Mouse (Mus musculus) layer of hippocampus, adult 11-12 months (tissue): ENCODE measurements at regions not wholly inside any gene's neighbourhood (a gene's known extent, or its start where the extent isn't known, plus 50 kb on each side); places are given as distances from the start of the nearest gene placed in this dataset.

ENCODE experiments used
- DNase-seq: peaks from one replicate; pipeline ENCODE4 v3.0.0; 2022; ENCODE audit warnings: low spot score

- DNase-seq = no peak
Observed at GRCm38 (mm10) chr14:45984135-45984892, 326.4 kb upstream of the Ddhd1 start.

GRCm38 (mm10) chr14:45992041-45992869 is 334.3 kb upstream of the Ddhd1 start:
- no peak for DNase-seq

DNA sequence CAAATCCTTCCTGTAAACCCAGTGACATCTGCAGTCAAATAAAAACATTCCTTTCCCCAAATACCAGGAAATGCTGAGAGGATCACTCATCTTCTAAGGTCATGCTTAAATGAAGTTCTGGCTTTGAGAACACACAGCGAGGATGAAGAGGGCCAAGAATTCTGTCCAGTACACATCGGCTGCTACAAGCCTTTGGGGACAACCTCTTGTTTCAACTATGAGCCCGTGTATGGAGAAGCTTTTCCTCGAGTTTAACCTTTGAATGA is 334.9 kb upstream of the Ddhd1 start:
- DNase-seq = no peak

DNA sequence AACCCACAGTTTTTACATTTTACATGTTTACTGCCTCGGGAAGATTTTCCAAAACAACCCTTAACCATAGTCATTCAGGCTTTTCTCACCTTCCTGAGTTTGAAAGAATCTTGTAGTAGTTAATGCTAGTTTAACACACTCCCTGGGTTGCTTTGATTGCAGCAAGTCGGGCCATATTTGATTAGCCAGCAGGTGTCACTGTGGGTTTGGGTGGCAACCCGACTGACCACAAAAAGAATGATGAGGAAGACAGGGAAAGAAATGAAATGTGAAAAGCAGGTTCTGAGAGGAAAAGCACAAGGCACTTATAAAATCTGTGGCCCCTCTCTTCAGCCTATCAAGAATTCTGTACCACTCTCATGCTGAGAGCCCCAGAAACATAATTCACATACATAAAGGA is 335.7 kb upstream of the Ddhd1 start:
- peak; percentile 74 for DNase-seq

DNA sequence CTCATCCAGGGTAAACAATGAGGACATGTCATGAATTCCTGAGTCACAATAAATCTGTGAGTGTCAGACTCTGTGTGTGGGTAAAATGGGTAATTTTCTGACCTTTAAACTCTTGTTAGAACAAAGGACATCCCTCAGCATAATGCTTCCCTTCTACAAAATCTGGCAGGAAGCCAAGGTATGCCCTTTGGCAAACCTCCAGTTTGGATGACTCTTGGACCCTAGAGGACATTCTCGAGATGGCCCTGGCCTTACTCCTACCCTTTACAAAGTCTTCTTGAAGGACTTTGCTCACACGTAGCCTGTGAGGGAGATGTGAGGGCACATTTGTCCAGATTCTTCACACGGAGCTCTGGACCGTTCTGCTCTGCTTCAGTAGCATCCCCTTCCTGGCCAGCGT is 338.8 kb upstream of the Ddhd1 start:
- peak; percentile 25 for DNase-seq

GRCm38 (mm10) chr14:46004078-46004477 is 346.1 kb upstream of the Ddhd1 start:
- DNase-seq = no peak

- no peak for DNase-seq
Observed at GRCm38 (mm10) chr14:46005307-46005706, 347.4 kb upstream of the Ddhd1 start.

DNA sequence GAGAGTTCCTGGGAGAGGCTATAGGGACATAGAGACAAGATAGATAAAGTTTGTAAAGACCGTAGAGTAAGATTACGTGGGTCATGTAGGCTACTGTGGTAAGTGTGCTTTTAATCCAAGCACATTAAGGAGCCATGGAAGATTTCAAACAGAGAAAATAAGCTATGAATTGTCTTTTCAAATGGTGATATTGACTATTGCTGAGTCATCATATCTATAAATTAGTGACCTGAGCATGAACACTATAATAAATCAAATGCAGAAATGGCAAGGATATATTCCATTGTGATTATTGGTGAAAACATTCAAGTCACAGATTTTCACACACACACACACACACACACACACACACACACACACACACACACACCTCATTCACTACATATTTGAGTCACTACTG is 355.3 kb upstream of the Ddhd1 start:
- DNase-seq = no peak

DNA sequence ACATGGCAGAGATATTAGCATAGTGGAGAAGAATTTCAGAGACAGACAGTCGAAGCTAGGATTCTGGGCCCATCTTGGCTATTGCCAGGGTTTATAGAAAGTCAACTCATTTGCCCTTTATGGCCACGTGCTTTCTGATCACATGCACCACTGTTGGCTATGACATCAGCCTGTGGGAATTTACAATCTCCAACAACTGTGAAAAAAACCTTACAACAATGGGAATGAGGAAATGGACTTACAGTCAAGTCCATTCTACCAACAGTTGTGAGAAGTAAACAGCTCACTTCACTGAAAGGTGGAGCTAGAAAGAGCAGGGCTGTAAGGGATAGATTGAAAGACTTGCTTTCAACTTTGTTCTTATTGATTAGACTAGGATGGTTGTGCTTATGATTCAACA is 356.1 kb upstream of the Ddhd1 start:
- DNase-seq = no peak

GRCm38 (mm10) chr14:46015682-46016400 is 357.9 kb upstream of the Ddhd1 start:
- DNase-seq = no peak

DNA sequence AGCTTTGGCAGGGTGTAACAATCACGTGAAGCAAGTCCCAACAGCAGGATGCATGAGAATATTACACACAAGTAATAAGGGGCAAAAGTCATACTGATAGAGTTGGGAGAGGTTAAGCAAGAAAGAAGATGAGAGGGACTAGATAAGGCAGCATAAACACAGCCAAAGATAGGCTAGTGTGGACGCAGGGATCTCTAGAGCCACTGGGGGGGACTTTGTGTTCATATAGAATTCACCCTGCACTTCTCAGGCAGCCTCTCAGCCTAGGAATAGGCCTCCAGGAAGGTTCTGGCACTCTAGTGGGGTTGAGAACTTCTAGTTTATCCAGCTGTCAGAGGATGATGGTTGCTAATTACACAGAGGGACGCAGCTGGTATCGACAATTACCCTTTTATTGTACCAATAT is 358.8 kb upstream of the Ddhd1 start:
- DNase-seq = no peak

DNA sequence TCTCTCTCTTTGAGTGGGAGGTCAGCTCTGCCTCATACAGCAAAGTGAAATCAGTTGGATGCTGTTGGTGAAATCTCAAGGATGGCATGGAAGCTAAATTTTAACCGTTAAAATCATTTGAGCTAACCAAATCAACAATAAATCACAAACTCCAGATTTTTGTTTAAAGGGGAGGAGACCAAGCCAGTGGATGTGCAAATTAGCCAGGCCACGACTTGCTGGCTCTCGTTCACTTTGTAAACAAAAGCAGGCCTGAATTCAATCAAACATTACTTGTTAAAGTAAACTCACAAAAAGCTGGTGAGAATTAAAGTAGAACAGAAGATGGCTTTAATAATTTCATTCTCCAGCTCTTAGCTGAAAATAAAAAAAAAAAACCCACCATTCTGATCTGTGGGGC is 359.3 kb upstream of the Ddhd1 start:
- DNase-seq = no peak

DNA sequence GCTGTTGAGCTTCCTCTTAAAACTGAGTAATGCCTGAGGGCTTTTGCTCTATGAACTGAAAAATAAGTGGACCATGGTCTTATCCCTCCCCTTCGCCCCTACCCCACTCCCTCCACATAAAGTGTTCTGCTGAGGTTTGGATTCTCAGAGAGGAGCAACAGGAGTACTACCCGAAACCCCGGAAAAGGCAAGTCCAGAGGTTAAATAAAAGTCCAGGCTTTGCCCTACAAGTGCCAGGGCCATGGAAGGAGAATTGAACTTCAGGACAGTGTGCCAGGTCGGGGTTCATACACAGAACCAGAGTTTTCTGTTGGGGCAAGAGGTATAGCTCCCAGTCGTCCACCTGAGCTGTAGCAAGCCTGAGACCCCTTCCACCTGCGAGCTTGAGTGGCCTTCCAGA is 360.0 kb upstream of the Ddhd1 start:
- no peak for DNase-seq

DNA sequence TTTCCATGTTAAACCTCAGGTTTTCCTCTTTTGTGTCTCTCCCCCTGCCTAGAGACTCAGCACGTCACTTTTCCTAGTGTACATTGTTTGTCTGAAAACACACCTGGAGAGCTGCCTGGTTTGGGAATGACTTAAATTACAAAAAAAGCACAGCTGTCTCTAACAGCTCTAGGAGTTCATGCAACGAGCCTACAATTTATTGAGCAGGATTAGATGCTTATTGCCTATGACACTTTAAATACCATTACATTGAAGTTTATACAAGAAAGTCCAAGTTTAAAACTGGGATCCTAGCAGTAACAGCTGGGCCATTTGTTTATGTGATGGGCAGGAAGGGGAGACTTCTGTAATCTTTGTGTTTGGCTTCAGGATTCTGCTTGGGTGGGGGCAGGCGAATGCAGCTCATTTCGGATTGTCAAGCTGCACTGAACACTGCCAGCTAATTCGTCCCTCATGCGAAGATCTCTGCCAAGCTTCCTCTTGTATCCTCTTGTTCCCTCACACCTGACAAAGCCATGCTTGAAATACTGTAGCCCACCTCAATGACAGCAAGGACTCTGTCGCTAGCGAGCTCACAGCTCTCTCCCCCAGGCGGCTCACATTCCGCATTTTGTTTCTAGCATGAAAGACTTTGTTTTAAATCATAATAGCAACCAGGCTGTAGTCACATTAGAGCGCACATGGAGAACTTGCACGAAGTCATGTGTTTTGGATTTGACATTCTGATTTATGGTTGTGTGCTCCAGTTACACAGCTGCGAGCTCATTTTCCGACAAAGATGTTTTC is 359.8 kb upstream of the Gm15217 start:
- no peak for DNase-seq

- no peak for DNase-seq
Observed at GRCm38 (mm10) chr14:46034301-46034700, 344.9 kb upstream of the Gm15217 start.

DNA sequence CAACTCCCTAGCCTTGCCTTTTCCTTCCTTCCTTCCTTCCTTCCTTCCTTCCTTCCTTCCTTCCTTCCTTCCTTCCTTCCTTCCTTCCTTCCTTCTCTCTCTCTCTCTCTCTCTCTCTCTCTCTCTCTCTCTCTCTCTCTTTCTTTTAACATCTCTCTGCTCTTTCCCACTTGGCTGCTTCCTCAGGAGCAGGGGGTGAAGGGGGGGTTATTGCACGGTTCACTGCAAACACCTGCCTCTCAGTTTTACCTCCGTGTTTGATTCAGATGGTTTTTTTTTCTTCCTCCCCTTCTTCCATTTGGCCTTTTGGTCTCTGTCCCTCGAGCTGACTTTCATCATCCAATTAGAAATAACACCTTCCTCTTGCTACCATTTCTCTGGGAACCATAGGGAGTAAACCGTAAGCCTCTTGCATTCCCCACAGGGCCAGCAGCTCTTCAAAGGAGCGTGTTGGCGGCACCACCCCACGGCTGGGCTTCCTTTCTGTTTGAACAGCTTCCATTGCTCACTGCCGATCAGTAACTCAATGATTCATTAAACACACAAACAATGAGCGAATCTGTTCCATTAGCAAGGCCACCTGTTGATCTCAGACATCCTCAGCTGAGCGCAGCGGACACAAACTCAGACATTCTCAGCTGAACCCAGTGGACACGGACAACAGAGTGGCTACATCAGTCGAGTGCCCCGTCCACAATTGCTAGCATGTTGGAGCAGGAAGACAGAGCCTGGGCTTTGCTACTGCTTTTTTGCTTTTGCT is 318.4 kb upstream of the Gm15217 start:
- peak; percentile 37 for DNase-seq

GRCm38 (mm10) chr14:46067102-46067801 is 312.0 kb upstream of the Gm15217 start:
- DNase-seq = no peak

DNA sequence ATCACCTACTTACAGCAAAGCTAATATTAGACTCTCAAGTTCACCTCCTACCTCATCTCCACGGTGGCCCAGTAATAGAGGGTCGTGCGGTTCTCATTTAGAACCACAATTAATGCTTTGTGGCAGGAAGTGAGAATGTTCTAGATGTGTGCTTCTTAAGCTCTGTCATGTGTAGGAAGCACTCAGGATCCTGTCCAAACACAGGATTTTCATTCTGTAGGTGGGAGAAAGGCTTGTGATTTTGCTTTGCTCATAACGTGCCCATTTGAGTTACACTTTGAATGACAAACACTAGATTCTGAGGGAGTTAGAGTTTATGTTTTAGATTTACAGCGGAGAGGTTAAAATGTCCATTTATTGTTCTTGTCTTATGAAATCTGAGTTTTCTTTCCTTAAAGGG is 308.0 kb upstream of the Gm15217 start:
- DNase-seq = no peak

- DNase-seq = no peak
Observed at GRCm38 (mm10) chr14:46076738-46077137, 302.5 kb upstream of the Gm15217 start.

DNA sequence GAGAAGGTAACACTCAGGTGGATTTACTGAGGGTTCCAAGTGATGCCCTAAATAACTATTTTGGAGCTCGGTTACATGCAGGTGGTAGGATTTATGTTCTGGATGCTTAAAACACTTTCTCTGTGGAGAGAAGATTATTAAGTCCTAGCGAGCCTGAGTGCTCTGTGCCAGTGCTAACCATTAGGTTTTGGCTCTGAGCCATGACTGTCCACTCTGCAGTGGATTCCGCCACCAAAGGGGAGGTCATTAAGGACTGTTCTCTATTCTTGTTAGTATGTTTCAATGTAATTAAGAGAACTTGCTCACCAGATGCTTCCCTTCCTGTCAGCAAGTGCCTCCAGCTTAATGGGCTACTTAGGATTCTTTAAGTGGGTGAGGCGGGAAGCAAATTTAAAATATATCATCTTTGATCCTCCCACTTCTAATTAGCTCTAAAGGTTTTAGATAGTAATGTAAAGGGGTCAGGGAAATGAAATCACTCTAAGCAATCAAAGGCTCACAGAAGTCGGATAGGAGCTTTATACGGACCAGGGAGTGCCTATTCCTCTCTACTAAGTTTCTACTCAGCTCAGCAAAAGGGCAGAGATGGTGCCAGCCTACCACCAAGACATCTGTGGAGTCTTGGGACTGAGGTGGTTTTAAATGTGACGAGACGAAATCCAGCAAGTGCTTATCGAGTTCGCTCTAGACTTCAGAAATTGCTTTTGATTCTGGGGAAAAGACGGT is 301.6 kb upstream of the Gm15217 start:
- DNase-seq = no peak
